Mouse (Mus musculus): Measurements from ENCODE around the gene Hgfac.

The Hgfac gene

DNA sequence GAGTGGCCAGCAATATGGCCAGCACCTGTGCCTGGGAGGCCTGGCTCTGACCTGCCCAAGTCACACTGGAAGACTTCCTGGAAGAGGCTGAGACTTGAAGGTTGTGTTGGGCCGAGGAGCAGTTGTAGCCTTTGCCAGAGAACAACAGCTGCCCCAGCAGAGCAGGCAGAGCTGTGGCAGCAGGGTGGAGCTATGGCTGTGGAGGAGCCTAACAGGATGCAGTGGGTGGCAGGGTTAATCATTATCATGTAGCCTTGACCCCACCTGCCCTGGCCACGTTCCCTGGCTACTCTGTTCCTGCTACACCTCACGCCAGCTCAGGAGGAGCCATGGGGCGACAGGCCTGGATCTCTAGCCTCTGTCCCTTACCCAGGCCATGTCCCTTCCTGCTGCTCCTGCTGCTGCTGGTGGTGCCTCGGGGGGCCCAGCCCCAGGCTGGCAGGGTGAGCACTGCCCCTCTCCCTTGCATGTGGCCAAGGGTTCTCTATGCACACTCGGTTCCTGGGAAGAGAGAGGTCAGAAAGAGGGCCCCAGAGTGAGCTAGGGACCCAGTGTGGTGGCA is at the start of gene Hgfac:
Hgfac (plus strand) TSS at position 242 of the 562 bp plus-strand sequence.
- DNase-seq (ENCODE audit: low spot score) = no peak

DNA sequence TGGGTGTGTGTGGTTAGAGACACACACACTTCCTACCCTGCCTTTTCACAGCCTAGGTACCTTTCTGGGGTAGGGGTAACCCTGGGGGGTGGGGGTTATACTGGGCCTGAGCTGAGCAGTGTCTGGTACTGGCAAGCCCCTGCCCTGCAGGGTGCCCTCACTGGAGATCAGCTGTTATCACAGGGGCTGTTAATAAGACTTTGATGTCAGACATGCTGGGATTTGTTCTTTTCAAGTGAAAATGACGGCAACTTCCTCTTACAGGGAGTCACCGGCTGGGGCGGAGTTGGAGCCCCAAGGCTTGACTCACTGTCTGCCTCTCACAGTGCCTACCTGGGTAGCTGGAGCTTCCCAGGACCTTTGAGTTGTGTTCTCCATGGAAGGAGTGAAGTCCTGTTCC is 42.6 kb upstream of the Hgfac start:
- no peak for DNase-seq (ENCODE audit: low spot score)

DNA sequence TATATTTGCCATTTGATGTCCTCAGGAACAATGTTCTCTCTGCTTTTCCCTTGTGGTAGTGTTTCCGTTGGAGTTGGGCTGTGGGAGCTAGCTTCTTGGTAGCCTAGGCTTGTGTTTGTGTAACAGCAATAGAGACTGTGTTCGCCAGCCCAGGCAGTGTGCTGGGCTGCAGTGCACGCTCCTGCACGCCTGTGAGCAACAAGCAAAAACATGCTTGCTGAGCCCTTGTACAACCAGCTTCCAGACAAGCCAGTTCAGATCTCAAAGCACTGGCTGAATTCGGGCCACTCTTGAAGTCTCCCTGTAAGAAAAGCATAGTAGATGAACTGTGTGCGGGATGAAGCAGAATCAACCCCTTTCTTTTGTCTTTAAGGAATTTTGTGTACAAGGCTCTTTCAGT is 42.0 kb upstream of the Hgfac start:
- no peak for DNase-seq (ENCODE audit: low spot score)

DNA sequence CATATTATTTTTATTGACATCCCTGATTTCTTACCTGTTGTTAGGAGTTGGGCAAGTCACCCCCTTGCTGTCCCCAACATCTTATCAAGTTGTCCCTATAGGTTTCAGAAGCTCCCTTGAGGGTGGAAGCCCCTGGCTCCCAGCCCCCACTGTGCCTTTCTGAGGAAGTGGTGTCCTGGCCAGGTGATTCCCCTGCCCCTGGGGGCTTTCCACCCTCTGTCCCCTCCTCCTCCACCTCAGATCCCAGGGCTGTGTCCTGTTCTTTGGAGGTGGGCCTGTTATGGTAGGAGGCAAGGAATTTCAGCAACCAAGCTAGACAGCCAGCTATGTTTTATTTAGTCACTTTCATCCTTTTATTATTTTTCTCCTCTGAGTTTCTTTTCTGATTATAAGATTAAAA is 41.0 kb upstream of the Hgfac start:
- no peak for DNase-seq (ENCODE audit: low spot score)

DNA sequence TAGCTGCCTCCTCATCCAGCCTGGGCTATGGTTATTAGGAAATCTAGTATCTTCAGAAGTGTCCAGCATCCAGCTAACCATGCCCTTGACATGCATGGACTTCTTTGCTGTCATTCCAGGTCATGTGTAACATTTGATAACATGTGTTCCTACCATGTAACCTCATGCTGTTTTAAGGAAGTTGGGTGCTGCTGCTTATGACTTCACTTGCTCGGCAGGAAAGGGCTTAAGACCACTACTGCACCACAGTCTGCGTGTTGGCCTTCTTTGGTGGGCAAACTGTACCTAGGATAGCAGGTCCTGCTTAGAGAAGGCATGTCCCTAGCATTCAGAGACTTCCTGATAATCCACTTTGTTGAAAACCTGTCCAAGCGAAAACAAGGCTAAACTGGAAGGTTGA is 40.2 kb upstream of the Hgfac start:
- no peak for DNase-seq (ENCODE audit: low spot score)

DNA sequence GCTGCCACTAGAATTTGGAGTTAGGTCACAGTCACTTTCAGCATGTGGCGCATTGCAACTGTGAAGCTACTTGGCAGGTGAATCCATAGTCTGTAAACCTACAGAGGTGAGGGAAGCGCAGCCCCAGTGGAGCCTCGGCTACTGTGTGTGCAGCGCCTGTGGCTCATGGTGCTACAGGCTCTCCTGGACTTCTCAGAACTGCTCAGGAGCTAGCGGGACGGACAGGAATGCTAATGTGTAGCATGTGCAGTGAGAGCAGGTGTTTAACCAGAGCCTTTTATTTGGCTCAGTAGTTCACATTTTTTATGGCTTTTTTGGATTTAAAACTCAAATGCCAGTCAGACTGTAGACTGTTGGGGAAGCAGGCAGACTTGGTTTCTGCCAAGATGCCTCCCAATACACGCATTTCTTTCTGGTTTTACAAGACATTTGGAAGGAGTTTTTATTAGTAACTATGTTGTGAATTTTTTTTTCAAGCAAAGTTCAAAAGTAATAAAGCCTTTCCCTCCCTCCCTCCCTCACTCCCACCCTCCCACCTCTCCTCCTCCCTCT is 37.6 kb upstream of the Hgfac start:
- DNase-seq (ENCODE audit: low spot score) = no peak

DNA sequence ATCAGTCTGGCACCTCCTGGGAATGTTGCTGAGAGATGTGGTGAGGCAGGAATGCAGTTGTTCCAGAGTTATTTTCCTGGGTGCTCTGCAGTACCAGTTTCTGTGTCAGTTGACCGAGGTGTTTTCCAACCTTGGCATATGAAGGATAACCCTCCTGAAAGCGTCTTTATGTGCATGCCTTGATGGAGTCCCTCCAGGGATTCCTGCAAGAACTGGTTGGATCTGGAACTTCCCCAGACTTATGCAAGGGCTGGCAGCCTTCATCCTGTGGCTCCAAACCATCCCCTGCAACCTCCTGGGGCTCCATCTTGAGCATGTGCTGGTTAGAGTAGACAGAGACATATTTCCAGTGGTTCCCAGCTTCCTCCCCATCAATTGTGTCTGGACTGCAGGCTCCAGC is 36.5 kb upstream of the Hgfac start:
- no peak for DNase-seq (ENCODE audit: low spot score)

DNA sequence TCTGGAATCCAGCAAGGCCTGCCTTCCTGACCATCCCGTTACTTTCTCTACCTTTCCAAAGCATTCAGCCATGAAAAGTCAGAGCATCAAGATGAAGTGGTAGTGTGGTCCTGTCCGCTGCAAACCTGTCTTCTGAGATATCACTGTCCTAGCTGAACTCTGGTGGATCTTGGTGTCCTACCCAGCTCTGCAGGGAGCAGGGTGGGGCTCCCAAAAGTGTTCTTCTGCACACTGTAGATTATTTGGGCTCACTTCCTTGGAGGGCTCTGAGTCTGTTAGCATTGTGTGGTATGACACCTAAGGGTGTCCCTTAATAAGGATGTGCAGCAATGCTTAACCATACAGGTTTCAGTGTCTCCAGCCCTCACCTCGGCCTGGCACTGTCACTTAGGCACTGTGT is 35.6 kb upstream of the Hgfac start:
- DNase-seq (ENCODE audit: low spot score) = no peak

DNA sequence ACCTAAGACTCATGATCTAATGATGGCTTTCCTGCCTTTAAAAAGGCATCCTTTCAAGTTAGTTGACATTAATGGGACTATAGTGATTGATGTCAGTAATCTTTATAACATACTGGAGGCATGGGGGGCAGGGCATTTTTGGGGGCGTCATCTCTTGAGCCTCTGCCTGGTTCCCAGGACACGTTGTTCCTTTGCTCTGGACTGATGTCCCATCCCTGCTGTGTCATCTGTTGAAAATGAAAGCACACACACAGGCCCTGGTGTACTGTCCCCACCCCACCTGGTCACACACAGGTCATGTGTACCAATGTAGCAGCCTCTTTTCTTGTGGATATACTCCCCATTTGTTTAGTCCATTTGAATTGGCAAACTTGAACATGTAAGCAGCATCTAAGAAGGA is 34.7 kb upstream of the Hgfac start:
- no peak for DNase-seq (ENCODE audit: low spot score)

DNA sequence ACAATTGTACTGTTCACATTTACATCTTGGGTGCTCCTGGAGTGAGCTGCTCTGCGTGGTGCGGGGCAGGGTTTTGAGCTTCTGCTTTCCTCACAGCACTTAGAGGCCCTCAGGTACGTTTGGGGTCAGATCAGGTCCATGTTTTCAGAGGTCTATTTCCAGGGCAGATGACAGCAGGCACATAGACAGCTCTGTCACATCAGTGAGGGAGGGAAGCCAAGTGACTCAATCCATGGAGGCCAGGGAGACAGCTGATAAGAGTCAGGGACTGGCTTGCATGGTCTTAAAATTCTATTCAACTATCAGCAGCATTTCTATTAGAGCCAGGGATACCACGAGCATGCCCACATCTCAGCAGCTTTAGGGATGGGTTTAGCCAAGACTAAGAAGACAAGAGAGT is 32.1 kb upstream of the Hgfac start:
- no peak for DNase-seq (ENCODE audit: low spot score)

DNA sequence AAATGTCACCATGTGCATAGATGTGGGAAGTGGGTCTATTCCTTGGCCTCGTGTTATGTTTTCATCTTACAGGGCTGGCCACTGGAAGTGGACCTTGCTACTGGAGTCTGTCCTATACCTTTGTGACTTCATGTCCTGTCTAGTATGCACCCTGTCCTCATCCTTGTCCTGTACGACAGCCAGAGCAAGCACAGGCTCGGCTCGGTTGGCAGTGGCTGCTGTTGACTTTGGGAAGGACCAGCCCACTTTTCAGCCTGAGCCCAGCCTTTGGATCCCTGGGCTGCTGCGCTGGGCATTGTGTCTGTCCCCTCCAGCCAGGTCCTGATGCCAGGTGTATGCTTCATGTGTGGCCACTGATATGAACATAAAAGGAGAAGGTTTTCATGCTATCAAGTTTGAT is 30.7 kb upstream of the Hgfac start:
- no peak for DNase-seq (ENCODE audit: low spot score)

DNA sequence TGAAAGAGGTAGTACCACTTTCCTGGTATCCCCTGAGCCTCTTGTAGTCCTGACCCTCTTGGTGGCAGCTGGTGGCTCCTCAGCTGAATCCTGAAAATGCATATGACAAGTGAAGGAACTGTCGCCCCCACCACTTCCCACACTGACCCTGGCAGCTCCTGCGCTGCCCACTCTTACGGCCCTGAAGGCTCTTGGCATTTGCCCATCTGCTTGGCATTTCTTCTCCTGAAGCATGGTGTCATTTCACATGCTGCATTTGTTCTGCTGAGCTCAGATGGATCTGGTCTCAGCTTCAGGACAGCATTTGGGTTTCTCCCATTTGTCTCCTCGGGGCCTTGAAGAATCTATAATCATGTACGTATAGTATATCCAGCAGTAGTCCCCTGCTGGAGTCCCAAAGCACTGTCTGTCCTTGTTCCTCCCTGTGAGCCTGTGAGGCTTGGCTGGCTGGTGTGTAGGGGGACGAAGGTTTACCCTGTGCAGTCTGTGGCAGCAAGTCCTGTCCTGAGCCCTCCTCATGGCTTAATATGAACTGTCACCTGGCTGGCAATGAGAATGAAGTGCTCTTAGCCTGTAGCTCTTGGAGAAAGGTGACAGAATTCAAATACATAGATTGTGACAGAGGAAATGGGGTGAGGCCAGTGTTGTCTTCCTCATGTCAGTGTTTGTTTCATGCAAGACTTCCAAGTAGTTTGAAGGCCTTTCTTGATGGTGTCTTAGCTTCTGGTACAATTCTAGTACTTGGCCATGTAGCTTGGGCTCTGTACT is 30.0 kb upstream of the Hgfac start:
- no peak for DNase-seq (ENCODE audit: low spot score)

DNA sequence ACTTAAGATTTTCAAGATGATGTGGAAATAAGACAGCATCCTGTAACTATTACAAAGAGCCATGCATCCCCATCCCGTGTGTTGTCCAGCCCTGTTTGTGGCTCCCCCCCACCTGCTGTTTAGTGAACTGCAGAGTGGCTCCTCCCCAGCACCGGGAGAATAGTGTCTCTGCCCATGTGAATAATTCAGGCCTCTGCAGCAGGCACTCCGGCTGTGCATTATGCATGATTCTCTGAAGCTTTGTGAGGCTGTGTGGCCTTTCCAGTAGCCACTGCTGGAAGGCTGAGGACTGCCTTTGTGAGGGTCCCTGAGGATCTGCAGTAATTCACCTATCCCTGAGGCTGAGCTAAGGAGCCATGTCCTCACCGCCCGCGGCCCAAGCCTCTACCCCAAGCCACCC is 27.3 kb upstream of the Hgfac start:
- DNase-seq (ENCODE audit: low spot score) = no peak

DNA sequence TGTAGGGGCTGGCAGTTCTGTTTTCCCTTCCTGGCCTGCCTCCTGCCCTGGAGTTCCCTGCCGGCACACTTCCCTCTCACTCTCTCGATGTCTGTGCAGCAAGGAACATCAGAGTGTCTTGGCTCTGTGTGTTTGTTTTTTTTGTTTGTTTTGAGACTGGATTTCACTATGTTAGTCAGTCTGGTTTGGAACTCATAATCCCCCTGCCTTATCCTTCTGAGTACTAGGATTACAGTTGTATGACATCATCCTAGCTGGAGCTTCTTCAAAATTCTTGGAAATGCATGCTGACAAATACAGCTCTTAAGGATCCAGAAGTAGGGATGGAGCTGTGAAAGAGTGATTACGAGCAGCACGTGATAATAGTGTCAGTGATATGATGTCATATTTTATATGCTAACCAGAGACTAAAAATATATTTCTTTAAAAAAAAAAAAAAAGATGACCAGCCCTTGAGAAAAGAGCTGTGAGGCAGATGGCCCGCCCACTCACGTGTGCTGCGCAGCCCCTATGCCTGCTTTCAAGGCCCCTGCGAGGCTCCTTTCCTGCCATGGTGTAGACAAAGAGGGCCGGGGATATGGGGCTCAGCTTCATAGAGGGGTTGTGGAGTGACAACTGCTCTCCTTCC is 21.5 kb upstream of the Hgfac start:
- no peak for DNase-seq (ENCODE audit: low spot score)

DNA sequence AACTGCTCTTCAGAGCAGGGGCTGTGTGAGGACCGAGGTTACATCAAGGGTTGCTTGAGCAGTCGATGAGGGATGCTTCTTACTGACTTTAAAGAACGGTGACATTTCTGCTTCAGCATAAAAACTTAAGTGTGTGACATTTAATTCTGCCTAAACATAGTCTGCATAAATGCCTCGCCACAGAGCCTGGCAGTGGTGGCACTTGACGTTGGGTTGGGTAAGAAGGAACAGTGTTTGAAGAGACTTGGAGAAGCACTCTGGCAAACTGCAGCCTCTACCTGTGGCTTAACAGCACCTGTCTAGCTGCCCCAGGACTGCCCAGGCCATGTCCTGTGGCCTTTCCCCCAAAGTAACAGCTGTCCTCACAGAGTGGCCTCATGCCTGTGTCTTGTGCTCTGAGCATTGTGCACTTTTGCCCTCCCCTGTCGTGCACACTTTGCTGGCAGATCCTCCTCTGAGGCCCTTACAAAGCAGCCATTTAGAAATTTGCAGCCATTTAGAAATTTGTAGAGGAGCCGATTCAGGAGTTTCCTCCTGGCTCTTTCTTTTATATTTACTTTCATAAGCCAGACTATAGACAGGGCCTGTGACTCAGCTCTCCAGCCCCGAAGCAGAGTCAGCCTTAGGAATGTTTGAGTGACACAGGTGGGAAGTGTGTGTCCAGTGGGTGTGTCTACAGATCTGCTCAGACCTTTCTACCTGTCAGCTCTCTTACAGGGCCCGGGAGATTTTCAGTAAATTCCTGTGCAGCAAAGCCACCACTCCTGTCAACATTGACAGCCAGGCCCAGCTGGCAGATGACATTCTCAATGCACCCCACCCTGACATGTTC is 20.7 kb upstream of the Hgfac start:
- no peak for DNase-seq (ENCODE audit: low spot score)

DNA sequence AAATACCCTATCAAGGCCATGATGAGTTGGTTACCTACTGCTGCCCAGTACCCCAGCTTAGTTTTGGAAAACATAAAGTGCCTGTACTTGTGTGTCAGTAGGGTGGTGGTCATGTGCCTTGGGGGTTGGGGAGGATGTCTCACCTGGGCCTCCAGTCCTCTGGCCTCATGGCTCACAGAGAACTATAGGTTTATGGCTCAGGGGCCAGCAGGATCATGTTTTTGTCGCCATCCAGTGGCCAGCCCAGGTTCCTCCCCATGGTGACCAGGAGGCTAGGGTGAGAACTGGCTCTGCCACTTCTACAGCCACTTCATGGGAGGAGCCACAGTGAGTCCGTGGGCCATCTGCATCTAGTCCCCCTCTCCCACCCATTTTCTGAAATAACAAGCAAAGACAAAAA is 16.3 kb upstream of the Hgfac start:
- DNase-seq (ENCODE audit: low spot score) = no peak

DNA sequence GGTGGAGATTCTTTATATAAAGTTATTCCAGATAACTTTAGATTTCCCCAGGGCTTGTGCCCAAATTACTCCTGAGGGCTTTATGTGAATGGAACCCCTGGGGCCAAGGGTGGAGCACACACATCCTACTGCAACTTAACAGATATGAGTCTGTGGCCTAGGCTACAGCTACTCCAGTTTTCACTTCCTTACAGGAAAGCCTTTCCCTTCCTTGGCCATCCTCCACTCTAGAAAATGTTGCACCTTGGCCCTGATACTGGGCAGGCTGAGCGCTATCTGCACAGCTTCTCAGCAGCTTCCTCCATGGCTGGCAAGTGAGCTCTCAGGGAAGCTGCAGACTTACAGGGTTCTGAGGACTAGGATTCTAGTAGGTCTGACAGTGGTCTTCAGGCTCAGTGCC is 12.0 kb upstream of the Hgfac start:
- DNase-seq (ENCODE audit: low spot score) = no peak

DNA sequence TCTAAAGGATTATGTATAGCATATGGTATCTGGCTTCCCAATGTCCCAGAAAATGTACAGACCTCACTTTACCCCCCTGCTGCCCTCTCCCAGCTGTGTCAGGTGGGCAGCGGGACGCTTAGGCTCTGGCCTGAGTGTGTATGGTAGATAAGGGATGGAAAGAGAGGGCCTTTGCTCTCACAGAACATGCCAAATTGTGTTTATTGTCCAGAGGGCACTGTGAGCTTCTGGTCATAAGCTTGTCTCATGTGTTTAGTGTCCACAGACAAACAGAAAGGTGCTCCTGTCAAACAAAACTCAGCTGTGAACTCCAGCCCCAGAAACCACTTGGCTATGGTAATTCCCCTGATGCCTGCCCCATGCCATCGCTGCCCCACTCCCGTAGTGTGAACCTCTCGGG is 11.6 kb upstream of the Hgfac start:
- DNase-seq (ENCODE audit: low spot score) = no peak

DNA sequence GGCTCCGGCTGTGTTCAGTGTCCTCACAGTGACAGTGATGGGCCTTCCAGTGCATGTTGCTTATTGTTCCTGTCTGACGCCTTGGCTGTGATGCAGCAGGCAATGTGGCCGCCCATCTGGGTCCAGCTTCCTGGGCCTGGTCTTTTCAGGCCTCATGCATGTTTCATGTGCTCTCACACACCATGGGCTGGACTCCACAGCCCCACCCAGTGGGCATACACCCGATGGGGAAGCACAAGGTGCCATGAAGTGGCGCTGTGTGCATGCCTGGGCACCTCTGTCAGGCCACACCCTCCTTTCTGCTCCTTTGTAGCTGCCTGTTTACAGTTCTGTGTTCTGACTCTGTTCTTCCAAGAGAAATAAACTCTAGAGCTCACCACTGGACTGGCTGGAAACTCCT is 8.2 kb upstream of the Hgfac start:
- DNase-seq (ENCODE audit: low spot score) = no peak

DNA sequence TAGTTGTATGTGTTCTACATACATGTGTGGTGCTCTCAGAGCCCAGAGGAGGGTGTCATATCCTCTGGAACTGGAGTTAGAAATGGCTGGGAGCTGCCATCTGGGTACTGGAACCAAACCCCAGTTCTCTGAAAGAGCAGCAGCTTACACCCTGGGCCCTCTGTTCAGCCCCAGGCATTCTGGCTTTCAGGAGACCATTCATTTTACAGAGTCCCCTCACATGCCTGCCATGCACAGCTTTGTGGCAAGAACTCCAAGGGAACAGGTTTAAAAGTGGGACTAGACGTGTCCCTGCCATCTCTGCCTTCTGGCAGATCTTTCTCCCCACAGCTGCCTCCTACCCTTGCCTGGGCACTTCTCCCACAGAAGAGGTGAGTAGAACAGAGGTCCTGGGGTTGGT is 7.7 kb upstream of the Hgfac start:
- DNase-seq (ENCODE audit: low spot score) = no peak

DNA sequence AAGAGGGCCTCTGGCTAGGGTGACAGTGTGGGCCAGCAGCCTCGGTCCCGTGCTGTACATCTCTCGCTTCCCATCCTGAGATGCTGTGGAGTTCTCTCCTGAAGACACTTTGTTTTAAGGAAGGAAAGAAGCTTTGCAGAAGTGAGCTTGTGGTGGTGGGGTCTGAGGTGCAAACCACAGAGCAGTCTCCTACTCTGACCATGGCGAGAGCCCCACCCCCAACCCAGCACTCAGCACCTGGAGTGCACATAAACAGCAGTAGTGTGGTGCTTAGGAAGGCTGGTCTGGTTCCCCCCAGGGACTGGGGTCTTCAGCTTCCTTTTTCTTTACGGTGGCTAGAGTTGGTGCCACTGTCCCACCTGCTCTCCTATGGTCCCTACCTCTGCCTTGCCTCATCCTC is 6.2 kb upstream of the Hgfac start:
- no peak for DNase-seq (ENCODE audit: low spot score)

DNA sequence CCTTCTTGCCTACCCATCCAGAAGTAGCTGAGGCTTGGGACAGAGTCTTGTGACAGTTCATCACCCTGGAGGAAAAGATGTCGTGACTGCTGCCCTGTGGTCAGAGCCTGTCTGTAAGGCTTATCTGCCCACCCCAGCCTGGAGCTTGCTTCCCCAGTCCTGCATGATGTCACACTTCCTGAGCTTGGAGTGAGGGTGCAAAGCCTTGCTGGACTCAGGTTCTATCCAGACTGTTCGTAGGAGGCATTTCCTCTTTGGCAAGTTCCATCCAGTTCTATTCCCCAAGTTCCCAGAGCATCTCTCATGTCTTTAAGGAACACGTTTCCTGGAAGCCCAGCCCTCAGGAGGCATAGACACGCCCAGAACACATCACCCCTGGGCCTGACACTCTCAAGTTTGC is 5.5 kb upstream of the Hgfac start:
- DNase-seq (ENCODE audit: low spot score) = no peak

DNA sequence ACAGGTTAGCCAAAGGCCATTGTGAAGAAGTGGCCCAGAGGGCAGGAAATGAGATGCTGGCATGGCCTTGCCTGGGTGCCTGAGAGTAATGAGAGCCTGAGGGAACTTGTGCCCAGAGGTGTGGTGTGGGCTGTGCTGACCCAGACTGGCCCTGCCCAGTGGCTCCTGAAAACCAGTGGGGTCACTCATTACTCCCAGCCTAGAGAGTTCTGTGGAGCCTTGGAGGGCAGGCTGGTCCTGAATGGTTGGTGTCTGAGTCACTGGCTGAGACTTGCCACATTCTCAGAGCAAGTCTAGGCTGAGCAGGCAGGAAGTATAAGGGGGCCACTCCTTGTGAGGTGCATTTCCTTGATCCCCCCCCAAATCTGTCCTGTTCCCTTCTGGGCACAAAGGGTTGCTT is 3.9 kb upstream of the Hgfac start:
- DNase-seq (ENCODE audit: low spot score) = no peak
